Mouse (Mus musculus): ENCODE data around the gene Cdk5rap1.

Cdk5rap1 gene

GRCm38 (mm10) chr2:154372842-154373500 is at the start of gene Cdk5rap1:
TSS of gene Cdk5rap1 (minus strand) at chr2:154373010.
- no peak for DNase-seq (ENCODE audit: low read depth, low spot score)

DNA sequence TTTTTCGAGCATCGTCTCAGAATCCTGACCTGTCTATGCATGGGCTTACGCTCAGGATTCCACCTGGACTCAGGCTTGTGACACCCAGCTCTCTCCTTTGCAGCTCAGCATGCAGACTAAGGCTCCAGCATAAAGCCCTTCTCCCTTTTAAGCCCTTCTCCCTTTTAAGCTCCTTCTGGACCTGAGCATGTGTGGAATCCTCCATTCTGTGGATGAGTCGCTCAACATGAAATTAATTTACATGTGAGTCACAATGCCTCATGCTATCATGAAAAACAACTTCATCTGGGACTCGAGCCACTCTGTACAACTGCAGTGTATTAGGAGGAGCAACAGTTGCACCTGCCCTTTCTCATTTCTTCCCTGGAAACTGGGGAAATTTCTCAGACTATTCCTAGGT is 49.4 kb upstream of the Cdk5rap1 start:
- DNase-seq (ENCODE audit: low read depth, low spot score), result no peak

DNA sequence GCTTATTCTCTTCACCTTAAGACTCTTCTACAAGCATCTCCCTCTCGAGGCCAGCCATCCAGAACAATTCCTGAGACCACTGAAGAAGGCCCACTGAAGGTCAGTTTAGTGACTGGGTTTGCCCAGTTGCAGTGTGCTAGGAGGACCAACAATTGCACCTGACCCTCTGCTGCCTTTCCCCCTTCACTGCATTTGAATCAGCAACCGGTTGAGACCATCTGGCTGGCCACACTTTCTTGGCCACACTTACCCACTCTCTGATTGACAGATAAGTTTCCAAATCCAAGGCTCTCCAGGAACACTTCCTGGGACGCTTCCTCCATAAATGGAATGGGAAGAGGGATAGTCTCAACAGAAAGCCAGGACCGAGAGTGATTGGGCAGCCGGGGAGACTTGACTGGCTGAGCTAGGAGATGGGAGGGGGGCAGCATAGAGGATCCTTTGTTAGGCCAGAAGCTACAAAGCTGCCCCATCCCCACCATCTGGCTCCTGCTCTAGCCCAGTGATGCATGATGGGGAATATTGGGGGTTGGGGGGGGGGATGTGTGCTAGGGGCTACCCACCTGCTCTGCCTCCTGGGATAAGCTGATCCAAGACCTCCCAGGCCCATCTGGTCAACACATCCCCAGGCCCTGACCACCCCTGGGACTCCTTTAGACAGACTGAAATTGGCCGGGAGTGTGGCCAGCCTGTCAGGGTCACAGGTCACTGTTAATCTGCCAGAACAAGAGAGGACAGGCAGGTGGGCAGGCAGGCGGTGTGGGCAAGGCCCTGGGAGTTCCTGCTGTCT is 48.3 kb upstream of the Cdk5rap1 start:
- no peak for DNase-seq (ENCODE audit: low read depth, low spot score)

DNA sequence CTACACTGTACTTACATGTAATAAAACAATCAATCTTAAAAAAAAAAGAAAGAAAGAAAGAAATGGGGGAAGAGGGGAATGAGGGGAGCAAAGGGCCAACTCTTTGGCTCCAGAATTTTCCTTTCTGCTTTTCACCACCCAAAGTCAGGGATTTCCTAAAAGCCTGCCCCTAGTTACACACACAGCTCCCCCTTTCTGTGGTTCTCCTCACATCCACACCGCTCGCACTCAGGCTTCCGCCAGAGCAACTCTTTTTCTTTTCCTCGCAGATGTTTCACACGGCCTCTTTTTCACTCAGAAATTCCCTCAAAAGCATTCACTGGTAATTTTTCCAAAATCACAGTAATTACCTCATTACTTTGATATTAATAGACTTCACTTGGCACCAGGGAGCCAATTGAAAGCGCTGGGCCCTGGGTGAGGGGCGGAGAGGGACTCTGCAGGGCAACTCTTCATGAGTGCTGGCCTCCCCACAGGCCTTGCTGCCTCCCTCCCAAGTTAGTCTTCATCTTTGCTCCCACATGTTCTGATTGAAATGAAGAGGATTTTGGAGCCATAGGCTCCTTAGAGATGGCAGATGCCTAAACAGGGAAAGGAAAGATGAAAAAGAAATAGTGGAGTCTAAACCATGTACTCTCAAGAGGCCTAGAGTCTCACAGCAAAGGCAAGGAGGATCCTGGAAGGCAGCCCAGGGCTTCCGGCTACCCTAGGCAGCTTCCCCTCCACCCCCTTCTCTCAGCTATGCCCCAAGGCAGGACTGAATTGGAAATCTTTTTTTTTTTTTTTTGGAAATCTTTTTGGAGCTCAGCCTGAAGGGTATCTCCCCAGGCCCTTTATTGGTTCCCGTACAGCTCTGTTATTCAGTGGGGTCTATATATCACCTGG is 47.1 kb upstream of the Cdk5rap1 start:
- DNase-seq (ENCODE audit: low read depth, low spot score), result no peak

DNA sequence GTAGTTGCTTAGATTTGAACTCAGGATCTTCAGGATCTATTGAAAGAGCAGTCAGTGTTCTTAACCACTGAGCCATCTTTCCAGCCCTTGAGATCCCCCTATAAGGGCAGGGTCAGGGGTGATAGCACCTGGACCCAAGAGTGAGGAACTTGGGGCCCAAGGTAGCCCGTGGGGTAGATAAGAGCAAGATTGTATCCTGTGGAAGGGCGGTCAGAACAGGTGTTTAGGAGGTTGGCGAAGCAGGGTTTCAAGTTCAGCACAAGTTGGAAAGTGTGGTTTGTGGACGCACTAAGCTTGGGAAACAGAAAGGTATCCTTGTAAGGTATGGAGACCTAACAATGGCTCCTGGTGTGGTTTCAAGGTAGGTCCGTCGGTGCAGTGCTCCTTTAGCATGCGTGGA is 45.2 kb upstream of the Cdk5rap1 start:
- no peak for DNase-seq (ENCODE audit: low read depth, low spot score)

DNA sequence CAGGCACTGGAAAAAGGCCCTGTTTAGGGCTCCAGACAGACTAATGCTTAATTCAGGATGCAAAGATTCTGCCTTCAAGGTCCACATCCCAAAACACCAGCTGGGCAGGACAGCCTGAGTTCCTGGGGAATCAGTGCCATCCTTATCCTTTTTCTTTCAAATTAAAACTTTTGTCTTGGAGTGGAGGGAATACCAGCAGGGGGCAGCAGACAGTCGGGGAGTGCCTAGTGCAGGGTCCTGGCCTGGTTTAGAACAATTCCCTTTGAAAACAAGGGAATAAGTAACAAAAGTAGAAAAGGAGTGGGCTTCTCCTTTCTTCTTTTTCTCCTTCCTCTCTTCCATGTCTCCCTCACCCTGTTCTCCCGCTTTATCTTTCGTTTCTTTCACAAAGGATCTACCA is 44.3 kb upstream of the Cdk5rap1 start:
- no peak for DNase-seq (ENCODE audit: low read depth, low spot score)

DNA sequence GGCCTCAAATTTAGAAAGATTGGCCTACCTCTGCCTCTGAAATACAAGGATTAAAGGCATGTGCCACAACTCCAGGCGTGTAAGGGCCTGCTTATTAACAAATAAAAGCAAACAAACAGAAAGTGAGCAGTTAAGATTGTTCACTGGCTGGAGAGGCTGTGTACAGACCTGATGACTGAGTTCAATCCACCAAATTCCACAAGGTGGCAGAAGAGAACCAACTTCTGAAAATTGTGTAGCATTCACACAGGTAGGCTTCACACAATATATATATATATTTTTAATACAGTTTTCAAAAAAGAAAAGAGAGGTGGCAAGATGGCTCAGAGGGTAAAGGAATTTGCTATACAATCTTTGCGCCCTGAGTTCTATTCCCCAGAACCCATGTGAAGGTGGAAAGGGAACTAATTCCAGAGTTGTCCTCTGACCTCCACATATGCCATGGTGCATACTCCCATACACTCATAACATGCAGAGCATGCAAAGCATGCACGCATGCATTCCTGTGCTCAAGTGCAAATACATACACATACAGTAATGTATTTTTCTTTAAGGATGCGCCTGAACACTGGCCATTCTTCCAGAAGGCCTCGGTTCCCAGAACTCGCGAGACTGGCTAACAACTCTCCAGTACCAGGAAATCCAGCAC is 39.3 kb upstream of the Cdk5rap1 start:
- DNase-seq (ENCODE audit: low read depth, low spot score), result no peak

- DNase-seq (ENCODE audit: low read depth, low spot score), result no peak
Observed at GRCm38 (mm10) chr2:154410355-154410754, 37.5 kb upstream of the Cdk5rap1 start.

DNA sequence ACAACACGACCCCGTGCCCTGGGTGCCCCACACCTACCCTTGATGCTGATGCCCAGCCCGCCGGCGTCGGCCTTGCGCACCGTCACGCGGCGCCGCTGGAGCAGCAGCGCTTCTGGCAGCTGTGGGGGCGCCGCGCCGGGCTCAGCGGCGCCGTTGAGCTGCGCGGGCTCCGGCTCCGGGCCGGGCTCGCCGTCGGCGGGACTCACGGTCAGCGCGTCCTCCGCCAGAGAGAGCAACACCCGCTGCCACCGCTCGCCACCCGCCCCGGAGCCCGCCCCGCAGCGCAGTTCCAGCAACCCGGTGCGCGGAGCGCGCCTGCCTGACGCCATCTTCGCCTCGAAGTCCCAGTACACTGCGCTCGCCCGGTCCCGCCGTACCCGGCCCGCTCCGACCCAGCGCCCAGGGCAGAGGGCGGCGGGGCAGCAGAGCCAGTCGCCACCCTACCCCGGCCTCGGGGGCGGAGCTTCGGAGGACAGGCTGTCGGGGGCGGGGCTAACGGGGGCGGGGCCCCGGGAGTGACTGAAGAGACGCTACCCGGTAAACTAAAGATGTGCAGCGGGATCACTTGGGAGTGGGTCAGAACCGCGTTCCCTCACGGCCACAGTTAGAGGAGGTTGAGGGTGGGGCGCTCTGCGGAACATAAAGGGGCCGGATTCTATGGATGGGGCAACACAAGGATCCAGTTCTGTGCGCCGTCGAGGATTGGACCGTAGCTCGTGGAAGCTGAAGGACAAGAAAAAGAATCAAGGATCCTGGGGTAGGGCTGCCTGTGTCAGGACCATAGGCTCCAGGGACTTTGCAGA is 35.0 kb upstream of the Cdk5rap1 start, which contains the start of gene Snta1:
Gene Snta1, minus strand, starts transcription at position 457 of the 803 bp plus-strand sequence.
- DNase-seq (ENCODE audit: low read depth, low spot score), result no peak

DNA sequence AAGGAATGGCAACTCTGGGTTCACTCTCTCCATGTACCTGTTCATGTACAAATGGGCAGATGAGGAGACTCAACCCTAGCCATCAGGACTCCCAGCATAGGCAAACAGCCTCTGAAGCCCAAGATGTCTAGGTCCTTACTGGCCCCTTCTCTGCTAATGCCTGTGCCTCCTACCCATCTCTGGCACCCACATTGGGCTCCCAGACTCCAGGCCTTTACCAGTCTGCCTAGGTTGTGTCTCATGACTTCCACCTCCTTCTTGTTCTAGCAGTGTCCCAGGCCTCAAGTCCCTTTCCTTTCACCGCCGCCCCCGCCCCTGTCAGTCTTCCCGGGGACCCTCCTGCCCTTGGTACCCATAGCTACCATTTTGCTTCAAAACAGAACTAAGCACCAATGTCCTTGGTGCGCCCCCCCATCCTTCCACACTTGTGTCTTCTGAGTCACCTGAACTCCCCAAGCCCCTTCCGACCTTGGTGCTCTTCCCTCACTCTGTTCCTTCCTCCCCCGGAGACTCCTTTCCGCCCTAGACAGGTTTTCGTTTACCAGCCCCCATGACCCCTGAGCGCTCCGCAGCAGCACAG is 34.3 kb upstream of the Cdk5rap1 start:
- DNase-seq (ENCODE audit: low read depth, low spot score), result no peak

DNA sequence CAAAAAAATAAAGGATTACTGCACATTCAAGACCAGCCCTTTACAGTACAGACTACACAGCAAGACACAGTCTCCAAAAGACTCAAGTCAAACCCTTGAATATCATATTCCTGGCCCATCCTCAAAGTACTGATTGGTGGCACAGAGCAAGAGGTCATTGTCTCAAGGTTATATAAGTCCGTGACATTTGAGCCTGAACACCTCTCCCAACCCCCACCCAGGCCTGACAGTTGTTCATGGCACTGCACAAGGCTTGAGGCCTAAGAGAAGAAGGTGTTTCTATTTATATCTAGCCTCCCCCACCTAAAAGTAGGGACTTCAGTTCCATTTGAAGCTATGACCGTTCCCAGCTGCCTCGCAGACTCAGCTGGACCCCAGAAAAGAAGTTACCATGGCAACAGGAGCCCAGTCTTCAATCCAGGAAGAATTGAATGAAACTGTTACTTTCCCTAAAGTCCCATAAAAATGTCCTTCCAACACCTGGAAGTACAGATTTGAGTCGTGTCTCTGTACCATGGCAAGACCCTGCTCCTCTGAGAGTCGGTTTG is 32.7 kb upstream of the Cdk5rap1 start:
- DNase-seq (ENCODE audit: low read depth, low spot score), result no peak

DNA sequence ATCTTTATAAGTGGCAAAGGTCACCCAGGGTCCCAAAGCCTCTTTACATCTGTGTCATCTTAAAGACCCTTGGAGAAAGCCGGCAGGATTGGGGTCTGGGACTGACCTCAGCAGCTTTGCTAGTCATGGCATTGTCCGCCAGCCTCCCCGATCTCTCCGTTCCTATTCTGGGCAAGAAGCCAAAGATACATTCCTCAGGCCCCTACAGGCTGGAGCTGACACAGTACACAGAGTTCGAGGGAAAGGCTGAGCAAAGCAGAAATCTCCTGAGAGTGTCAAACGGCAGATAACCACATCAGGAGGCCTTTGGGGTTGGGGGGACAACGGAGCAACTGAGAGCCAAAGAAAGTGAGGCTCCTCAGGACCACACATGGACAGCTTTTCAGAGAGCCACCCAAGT is 30.0 kb upstream of the Cdk5rap1 start:
- DNase-seq (ENCODE audit: low read depth, low spot score), result no peak

- DNase-seq (ENCODE audit: low read depth, low spot score), result no peak
Observed at GRCm38 (mm10) chr2:154401976-154402375, 29.2 kb upstream of the Cdk5rap1 start.

- DNase-seq (ENCODE audit: low read depth, low spot score), result no peak
Observed at GRCm38 (mm10) chr2:154399325-154399724, 26.5 kb upstream of the Cdk5rap1 start.

DNA sequence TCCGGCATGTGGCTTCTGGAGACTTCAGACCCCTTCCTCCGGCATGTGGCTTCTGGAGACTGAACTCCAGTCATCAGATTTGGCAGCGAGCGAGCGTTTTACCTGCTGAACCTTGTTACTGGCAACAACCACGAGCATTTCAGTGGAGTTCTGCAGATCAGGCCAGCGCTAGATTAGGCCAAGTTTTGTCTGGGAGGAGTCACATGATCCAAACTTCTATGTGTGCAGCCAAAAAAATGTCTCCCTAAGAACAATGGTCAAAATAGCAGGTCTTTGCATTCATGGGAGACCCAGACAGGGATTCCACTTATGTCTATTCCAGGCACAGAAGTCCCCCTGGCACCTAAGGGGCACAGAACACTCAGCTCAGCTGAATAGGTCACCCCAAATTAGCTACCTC is 25.5 kb upstream of the Cdk5rap1 start:
- no peak for DNase-seq (ENCODE audit: low read depth, low spot score)

DNA sequence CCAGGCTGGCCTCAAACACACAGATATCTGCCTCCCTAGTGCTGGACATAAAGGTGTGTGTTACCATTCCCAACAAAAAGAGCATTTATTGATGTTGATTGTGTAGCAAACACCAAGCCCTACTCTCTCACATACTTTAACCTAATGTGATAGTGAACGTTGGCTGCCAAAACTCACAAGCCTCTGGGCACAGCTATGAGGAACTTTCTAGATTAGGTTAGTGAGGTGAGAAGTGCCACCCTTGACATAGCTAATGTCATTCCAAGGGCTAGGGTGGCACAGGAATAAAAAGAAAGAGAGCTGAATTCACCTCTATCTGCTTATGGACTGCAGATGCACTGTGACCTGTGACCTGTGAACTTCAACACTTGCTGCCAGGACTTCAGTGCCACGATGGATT is 23.7 kb upstream of the Cdk5rap1 start:
- DNase-seq (ENCODE audit: low read depth, low spot score), result no peak

DNA sequence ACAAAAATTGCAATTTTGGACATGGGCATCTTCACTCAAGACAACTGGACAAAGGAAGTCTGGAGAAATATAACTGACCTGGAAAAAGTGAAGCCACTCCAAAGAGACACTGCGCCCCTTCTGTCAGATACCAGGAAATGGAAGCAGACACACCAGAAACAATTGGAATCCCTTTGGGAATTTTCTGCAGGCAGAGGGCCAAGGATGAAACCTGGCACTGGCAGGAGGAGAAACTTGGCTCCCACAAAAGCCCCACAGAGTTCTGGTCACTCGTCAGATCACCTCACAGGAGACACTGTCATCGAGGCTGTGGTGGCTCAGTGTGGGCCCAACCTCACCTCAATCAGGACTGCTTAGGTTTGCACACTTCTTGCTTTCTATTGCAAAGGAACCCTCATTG is 21.8 kb upstream of the Cdk5rap1 start:
- no peak for DNase-seq (ENCODE audit: low read depth, low spot score)

DNA sequence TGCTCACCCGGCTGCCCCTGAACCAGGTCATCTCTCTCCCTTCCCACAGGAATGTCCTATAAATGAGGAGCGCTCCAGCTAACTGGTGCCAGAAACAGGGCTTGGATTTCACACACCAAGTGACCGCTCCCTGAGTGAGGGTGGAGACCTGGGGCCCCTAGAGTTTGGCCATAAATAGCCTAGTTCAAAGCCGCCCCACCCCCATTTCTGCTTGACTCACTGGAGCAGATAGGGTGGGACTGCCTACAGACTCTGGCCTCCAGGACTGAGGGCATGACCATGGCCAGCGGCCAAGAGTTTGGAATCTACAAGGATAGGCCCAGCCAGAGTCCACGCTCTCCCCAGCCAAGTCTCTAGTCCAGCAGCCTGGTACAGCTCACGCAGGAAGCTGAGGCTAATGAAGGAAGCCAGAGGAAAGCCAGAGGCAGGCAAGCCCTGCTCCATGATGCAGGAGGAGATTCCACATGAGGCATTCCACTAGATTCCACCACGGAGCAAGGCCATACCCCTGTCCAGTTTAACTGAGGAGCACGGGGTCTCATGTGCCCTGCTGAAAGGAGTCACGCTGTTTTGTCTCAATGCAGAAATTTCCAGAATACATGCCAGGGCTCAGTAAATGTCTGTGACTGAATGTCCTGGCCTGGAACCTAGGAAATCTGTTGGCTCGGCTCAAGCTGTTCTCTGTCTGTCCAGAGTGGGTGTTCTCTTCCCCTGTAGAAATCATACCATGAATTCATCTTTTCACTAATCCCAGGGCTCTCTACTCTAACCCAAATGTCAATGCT is 17.6 kb upstream of the Cdk5rap1 start:
- DNase-seq (ENCODE audit: low read depth, low spot score), result no peak

- DNase-seq (ENCODE audit: low read depth, low spot score), result no peak
Observed at GRCm38 (mm10) chr2:154379103-154379502, 6.3 kb upstream of the Cdk5rap1 start.
